Mouse (Mus musculus): ENCODE measurements at regions not wholly inside any gene's neighbourhood (a gene's known extent, or its start where the extent isn't known, plus 50 kb on each side); places are given as distances from the start of the nearest gene placed in this dataset.

- no peaks in the 10 kb centered on the region for H3K9me3 ChIP-seq (replicated peaks; ENCODE audit: control insufficient read depth, low read length)
- no peak overlapping the region for H3K4me3 ChIP-seq (replicated peaks; ENCODE audit: low read length)
- no peak overlapping the region for H3K9ac ChIP-seq (ENCODE audit: low read length)
- 79% methylated on average over 2 of the region's 2 CpGs for WGBS
- ATAC-seq (ENCODE audit: insufficient read depth, low FRiP score) = no peak
- no peak overlapping the region for H3K4me2 ChIP-seq (ENCODE audit: low read depth, low read length)
- no peaks in the 10 kb centered on the region for H3K36me3 ChIP-seq (ENCODE audit: control insufficient read depth, insufficient read depth, low read length)
- no peak overlapping the region for H3K27ac ChIP-seq (ENCODE audit: low read length)
- no peaks in the 10 kb centered on the region for H3K27me3 ChIP-seq (ENCODE audit: control insufficient read depth, insufficient read depth, low read length)
- no peaks in the 10 kb centered on the region for H3K4me1 ChIP-seq (ENCODE audit: control insufficient read depth, insufficient read depth, low read length)
Measured at GRCm38 (mm10) chrX:158451792-158452191, 408.7 kb upstream of the Cnksr2 start.

GRCm38 (mm10) chrX:158423554-158424258 lies 380.6 kb upstream of the Cnksr2 start:
- ATAC-seq (ENCODE audit: insufficient read depth, low FRiP score) = 0 out of 2 replicates have a peak, but pooled peaks have one; percentile 37
- H3K27ac ChIP-seq (ENCODE audit: low read length) = no peak overlapping the region
- no peaks in the 10 kb centered on the region for H3K36me3 ChIP-seq (ENCODE audit: control insufficient read depth, insufficient read depth, low read length)
- no peaks in the 10 kb centered on the region for H3K4me1 ChIP-seq (ENCODE audit: control insufficient read depth, insufficient read depth, low read length)
- no peak overlapping the region for H3K9ac ChIP-seq (ENCODE audit: low read length)
- no peaks in the 10 kb centered on the region for H3K9me3 ChIP-seq (replicated peaks; ENCODE audit: control insufficient read depth, low read length)
- H3K4me2 ChIP-seq (ENCODE audit: low read depth, low read length) = no peak overlapping the region
- H3K4me3 ChIP-seq (replicated peaks; ENCODE audit: low read length) = no peak overlapping the region
- WGBS = 55% methylated on average over 2 of the region's 2 CpGs
- H3K27me3 ChIP-seq (ENCODE audit: control insufficient read depth, insufficient read depth, low read length) = no peaks in the 10 kb centered on the region

- Histone ChIP-seq H3K9ac (ENCODE audit: low read length) (no peak overlapping the region), H3K4me2 (ENCODE audit: low read depth, low read length) (no peak overlapping the region), H3K9me3 (replicated peaks; ENCODE audit: control insufficient read depth, low read length) (no peaks in the 10 kb centered on the region), H3K27me3 (ENCODE audit: control insufficient read depth, insufficient read depth, low read length) (no peaks in the 10 kb centered on the region), H3K27ac (ENCODE audit: low read length) (no peak overlapping the region), H3K36me3 (ENCODE audit: control insufficient read depth, insufficient read depth, low read length) (no peaks in the 10 kb centered on the region), H3K4me1 (ENCODE audit: control insufficient read depth, insufficient read depth, low read length) (no peaks in the 10 kb centered on the region), H3K4me3 (replicated peaks; ENCODE audit: low read length) (no peak overlapping the region)
- 87% methylated on average over 4 of the region's 4 CpGs for WGBS
- no peak for ATAC-seq (ENCODE audit: insufficient read depth, low FRiP score)
Measured at GRCm38 (mm10) chrX:158394184-158394894, 351.2 kb upstream of the Cnksr2 start.

- Histone ChIP-seq H3K27ac (ENCODE audit: low read length) (no peak overlapping the region), H3K9ac (ENCODE audit: low read length) (no peak overlapping the region), H3K4me2 (ENCODE audit: low read depth, low read length) (no peak overlapping the region), H3K4me3 (replicated peaks; ENCODE audit: low read length) (no peak overlapping the region), H3K27me3 (ENCODE audit: control insufficient read depth, insufficient read depth, low read length) (no peaks in the 10 kb centered on the region), H3K36me3 (ENCODE audit: control insufficient read depth, insufficient read depth, low read length) (no peaks in the 10 kb centered on the region), H3K9me3 (replicated peaks; ENCODE audit: control insufficient read depth, low read length) (no peaks in the 10 kb centered on the region), H3K4me1 (ENCODE audit: control insufficient read depth, insufficient read depth, low read length) (no peaks in the 10 kb centered on the region)
- no peak for ATAC-seq (ENCODE audit: insufficient read depth, low FRiP score)
- WGBS = 42% methylated on average over 4 of the region's 4 CpGs
Measured at GRCm38 (mm10) chrX:158375791-158376190, 332.7 kb upstream of the Cnksr2 start.

- Histone ChIP-seq H3K4me1 (ENCODE audit: control insufficient read depth, insufficient read depth, low read length) (no peaks in the 10 kb centered on the region), H3K9ac (ENCODE audit: low read length) (no peak overlapping the region), H3K4me3 (replicated peaks; ENCODE audit: low read length) (no peak overlapping the region), H3K27me3 (ENCODE audit: control insufficient read depth, insufficient read depth, low read length) (no peaks in the 10 kb centered on the region), H3K9me3 (replicated peaks; ENCODE audit: control insufficient read depth, low read length) (no peaks in the 10 kb centered on the region), H3K27ac (ENCODE audit: low read length) (no peak overlapping the region), H3K36me3 (ENCODE audit: control insufficient read depth, insufficient read depth, low read length) (no peaks in the 10 kb centered on the region), H3K4me2 (ENCODE audit: low read depth, low read length) (no peak overlapping the region)
- 76% methylated on average over 2 of the region's 2 CpGs for WGBS
- no peak for ATAC-seq (ENCODE audit: insufficient read depth, low FRiP score)
Measured at GRCm38 (mm10) chrX:158373219-158373618, 330.1 kb upstream of the Cnksr2 start.

Data from stomach, embryonic 16.5 days (tissue).